Mouse (Mus musculus) intestine, embryonic 15.5 days (tissue): ENCODE measurements around the gene Alk. TPM values are rescaled to one million over a fixed set of nuclear protein-coding genes. Genes with fewer than 3 reads are reported as not detected.

ENCODE experiments used
- ATAC-seq: fragments of 200-750 bp; cut with Nextera tagmentation; 2 replicates; pipeline ENCODE4 v1.8.0; 2017; ENCODE audit warnings: moderate TSS enrichment, moderate library complexity
- H3K27ac ChIP-seq: fragments of 300-500 bp; sonication (generic); 2 replicates; pipeline ENCODE4 v1.5.1; 2015; ENCODE audit warnings: mild to moderate bottlenecking, inconsistent platforms
- H3K27me3 ChIP-seq: fragments of 300-500 bp; sonication (generic); replicated peaks from 2 replicates; pipeline ENCODE4 v1.6.1; 2015; ENCODE audit warnings: inconsistent platforms
- H3K36me3 ChIP-seq: fragments of 300-500 bp; sonication (generic); 2 replicates; pipeline ENCODE4 v1.6.1; 2015; ENCODE audit warnings: inconsistent platforms
- H3K4me1 ChIP-seq: fragments of 300-500 bp; sonication (generic); replicated peaks from 2 replicates; pipeline ENCODE4 v1.6.1; 2015; ENCODE audit warnings: inconsistent platforms
- H3K4me2 ChIP-seq: fragments of 300-500 bp; sonication (generic); replicated peaks from 2 replicates; pipeline ENCODE4 v1.6.1; 2015; ENCODE audit warnings: mild to moderate bottlenecking, inconsistent platforms
- H3K4me3 ChIP-seq: fragments of 300-500 bp; sonication (generic); replicated peaks from 2 replicates; pipeline ENCODE4 v1.5.1; 2015; ENCODE audit warnings: inconsistent platforms
- H3K9ac ChIP-seq: fragments of 300-500 bp; sonication (generic); 2 replicates; pipeline ENCODE4 v1.6.1; 2015; ENCODE audit warnings: inconsistent platforms
- H3K9me3 ChIP-seq: fragments of 300-500 bp; sonication (generic); 2 replicates; pipeline ENCODE4 v1.6.1; 2016; ENCODE audit warnings: inconsistent platforms
- WGBS: fragments of 180-500 bp; shearing (Covaris S2); methylation state at CpG from one replicate; pipeline ENCODE4 v1.1.7; 2015; 5-methylcytosine and 5-hydroxymethylcytosine counted together
- polyA plus RNA-seq: library from polyadenylated mRNA; unstranded; fragments of >200 nt; fragmentation: Nextera tagmentation; extraction: Ambion mirVana; gene quantifications from 2 replicates; pipeline ENCODE4 v1.2.1, GENCODE M21; 2015

Alk gene
- polyA plus RNA-seq, 1 experiment from 2014 or later: 0.78 TPM

GRCm38 (mm10) chr17:72021733-72022669, 582.4 kb downstream of the Alk start:
- no peaks in the 10 kb centered on the region for H3K9me3 ChIP-seq
- H3K27me3 ChIP-seq: no peaks in the 10 kb centered on the region
- H3K4me1 ChIP-seq: no peaks in the 10 kb centered on the region
- no peak for ATAC-seq
- H3K4me2 ChIP-seq: no peak overlapping the region
- no peak overlapping the region for H3K4me3 ChIP-seq
- H3K36me3 ChIP-seq: no peaks in the 10 kb centered on the region
- WGBS: 75% methylated on average over 10 of the region's 10 CpGs
- no peak overlapping the region for H3K9ac ChIP-seq
- H3K27ac ChIP-seq: no peak overlapping the region

GRCm38 (mm10) chr17:72017329-72017728, 587.1 kb downstream of the Alk start:
- Histone ChIP-seq H3K36me3 (no peaks in the 10 kb centered on the region), H3K4me1 (no peaks in the 10 kb centered on the region), H3K27ac (no peak overlapping the region), H3K4me2 (no peak overlapping the region), H3K4me3 (no peak overlapping the region), H3K9ac (no peak overlapping the region), H3K27me3 (no peaks in the 10 kb centered on the region), H3K9me3 (no peaks in the 10 kb centered on the region)
- ATAC-seq: no peak

- H3K9ac ChIP-seq: no peak overlapping the region
- H3K4me2 ChIP-seq: no peak overlapping the region
- no peak for ATAC-seq
- H3K27ac ChIP-seq: no peak overlapping the region
- H3K4me3 ChIP-seq: no peak overlapping the region
- 71% methylated on average over 3 of the region's 3 CpGs for WGBS
- H3K4me1 ChIP-seq: no peaks in the 10 kb centered on the region
- H3K27me3 ChIP-seq: no peaks in the 10 kb centered on the region
- H3K9me3 ChIP-seq: no peaks in the 10 kb centered on the region
- H3K36me3 ChIP-seq: no peaks in the 10 kb centered on the region
Observed at GRCm38 (mm10) chr17:72015253-72015652, 589.2 kb downstream of the Alk start.

GRCm38 (mm10) chr17:72012775-72013174, 591.7 kb downstream of the Alk start:
- Histone ChIP-seq H3K36me3 (no peaks in the 10 kb centered on the region), H3K4me2 (no peak overlapping the region), H3K9me3 (no peaks in the 10 kb centered on the region), H3K4me3 (no peak overlapping the region), H3K27ac (no peak overlapping the region), H3K27me3 (no peaks in the 10 kb centered on the region), H3K9ac (no peak overlapping the region), H3K4me1 (no peaks in the 10 kb centered on the region)
- WGBS: 51% methylated on average over 9 of the region's 9 CpGs
- ATAC-seq: no peak

- Histone ChIP-seq H3K4me2 (no peak overlapping the region), H3K9me3 (no peaks in the 10 kb centered on the region), H3K27me3 (no peaks in the 10 kb centered on the region), H3K9ac (no peak overlapping the region), H3K36me3 (no peaks in the 10 kb centered on the region), H3K4me1 (no peaks in the 10 kb centered on the region), H3K27ac (no peak overlapping the region), H3K4me3 (no peak overlapping the region)
- WGBS: 87% methylated on average over 2 of the region's 2 CpGs
- no peak for ATAC-seq
Observed at GRCm38 (mm10) chr17:72009836-72010235, 594.6 kb downstream of the Alk start.

- Histone ChIP-seq H3K9ac (no peak overlapping the region), H3K4me2 (no peak overlapping the region), H3K27ac (no peak overlapping the region), H3K4me3 (no peak overlapping the region), H3K4me1 (no peaks in the 10 kb centered on the region), H3K27me3 (no peaks in the 10 kb centered on the region), H3K36me3 (no peaks in the 10 kb centered on the region), H3K9me3 (no peaks in the 10 kb centered on the region)
- ATAC-seq: no peak
- WGBS: 64% methylated on average over 5 of the region's 5 CpGs
Observed at GRCm38 (mm10) chr17:72008389-72008788, 596.0 kb downstream of the Alk start.

- Histone ChIP-seq H3K36me3 (no peaks in the 10 kb centered on the region), H3K27me3 (no peaks in the 10 kb centered on the region), H3K9ac (no peak overlapping the region), H3K9me3 (no peaks in the 10 kb centered on the region), H3K4me1 (no peaks in the 10 kb centered on the region), H3K4me2 (no peak overlapping the region), H3K27ac (no peak overlapping the region), H3K4me3 (no peak overlapping the region)
- whole genome bisulfite sequencing: 73% methylated on average over 6 of the region's 6 CpGs
- no peak for ATAC-seq
Observed at GRCm38 (mm10) chr17:72005365-72005764, 599.1 kb downstream of the Alk start.

GRCm38 (mm10) chr17:71999527-72000482, 604.6 kb downstream of the Alk start:
- H3K4me3 ChIP-seq: no peak overlapping the region
- 67% methylated on average over 5 of the region's 5 CpGs for WGBS
- H3K36me3 ChIP-seq: no peaks in the 10 kb centered on the region
- no peak for ATAC-seq
- H3K27me3 ChIP-seq: no peaks in the 10 kb centered on the region
- H3K4me1 ChIP-seq: no peaks in the 10 kb centered on the region
- H3K4me2 ChIP-seq: no peak overlapping the region
- H3K27ac ChIP-seq: no peak overlapping the region
- no peaks in the 10 kb centered on the region for H3K9me3 ChIP-seq
- no peak overlapping the region for H3K9ac ChIP-seq

GRCm38 (mm10) chr17:71997680-71998079, 606.7 kb downstream of the Alk start:
- Histone ChIP-seq H3K9ac (no peak overlapping the region), H3K4me1 (no peaks in the 10 kb centered on the region), H3K27ac (no peak overlapping the region), H3K36me3 (no peaks in the 10 kb centered on the region), H3K4me2 (no peak overlapping the region), H3K9me3 (no peaks in the 10 kb centered on the region), H3K27me3 (no peaks in the 10 kb centered on the region), H3K4me3 (no peak overlapping the region)
- no peak for ATAC-seq
- 74% methylated on average over 3 of the region's 3 CpGs for WGBS

- no peak overlapping the region for H3K9ac ChIP-seq
- H3K27ac ChIP-seq: no peak overlapping the region
- 71% methylated on average over 3 of the region's 3 CpGs for WGBS
Observed at GRCm38 (mm10) chr17:71995539-71995938, 608.9 kb downstream of the Alk start.

GRCm38 (mm10) chr17:71994144-71994543, 610.3 kb downstream of the Alk start:
- no peak overlapping the region for H3K4me3 ChIP-seq
- H3K4me1 ChIP-seq: no peaks in the 10 kb centered on the region
- WGBS: 69% methylated on average over 1 of the region's 1 CpGs
- ATAC-seq: no peak
- H3K9ac ChIP-seq: no peak overlapping the region
- no peaks in the 10 kb centered on the region for H3K9me3 ChIP-seq
- H3K4me2 ChIP-seq: no peak overlapping the region
- no peaks in the 10 kb centered on the region for H3K36me3 ChIP-seq
- H3K27ac ChIP-seq: no peak overlapping the region
- H3K27me3 ChIP-seq: no peaks in the 10 kb centered on the region

More at GRCm38 (mm10) chr17:71995539-71995938, 608.9 kb downstream of the Alk start:
- no peak for ATAC-seq
- no peaks in the 10 kb centered on the region for H3K36me3 ChIP-seq
- no peaks in the 10 kb centered on the region for H3K9me3 ChIP-seq
- no peaks in the 10 kb centered on the region for H3K27me3 ChIP-seq
- no peak overlapping the region for H3K4me3 ChIP-seq
- H3K4me1 ChIP-seq: no peaks in the 10 kb centered on the region
- H3K4me2 ChIP-seq: no peak overlapping the region

GRCm38 (mm10) chr17:71993011-71993410, 611.4 kb downstream of the Alk start:
- no peak for ATAC-seq
- H3K9me3 ChIP-seq: no peaks in the 10 kb centered on the region
- no peak overlapping the region for H3K9ac ChIP-seq
- no peaks in the 10 kb centered on the region for H3K36me3 ChIP-seq
- H3K4me1 ChIP-seq: no peaks in the 10 kb centered on the region
- no peaks in the 10 kb centered on the region for H3K27me3 ChIP-seq
- H3K27ac ChIP-seq: no peak overlapping the region
- no peak overlapping the region for H3K4me3 ChIP-seq
- 93% methylated on average over 2 of the region's 2 CpGs for WGBS
- no peak overlapping the region for H3K4me2 ChIP-seq
